Mouse (Mus musculus): ENCODE results near the gene Cep44. TPM values are rescaled to one million over a fixed set of nuclear protein-coding genes. Genes with fewer than 3 reads are reported as not detected.

Gene Cep44
- polyA plus RNA-seq, 1 experiment from 2014 or later, result 23.5 TPM

- H3K27ac ChIP-seq (ENCODE audit: low read length), result no peak overlapping the region
- ATAC-seq, result 0 out of 2 replicates have a peak, but pooled peaks have one; percentile 24
- peaks cover 3% of the 10 kb centered on the region for H3K4me1 ChIP-seq (ENCODE audit: control insufficient read depth, insufficient read depth, low read length)
- WGBS, result 20% methylated on average over 10 of the region's 10 CpGs
- peak overlapping the region; percentile 44; the same call in 1 of the 2 replicates for H3K9ac ChIP-seq (ENCODE audit: low read depth, low read length)
- peak overlapping the region; percentile 94 for H3K4me3 ChIP-seq (ENCODE audit: low read length)
- no peaks in the 10 kb centered on the region for H3K27me3 ChIP-seq (replicated peaks; ENCODE audit: control insufficient read depth, insufficient read depth, low read length)
- H3K36me3 ChIP-seq (ENCODE audit: control insufficient read depth, insufficient read depth, low read length), result no peaks in the 10 kb centered on the region
- H3K9me3 ChIP-seq (ENCODE audit: control insufficient read depth, low read length), result no peaks in the 10 kb centered on the region
- peak overlapping the region; percentile 57 for H3K4me2 ChIP-seq (ENCODE audit: low read depth, low read length)
These were observed 1.2 kb upstream of the Cep44 start for GRCm38 (mm10) chr8:56552045-56552444.

- Histone ChIP-seq H3K27ac (ENCODE audit: low read length) (peak overlapping the region; percentile 90), H3K4me1 (ENCODE audit: control insufficient read depth, insufficient read depth, low read length) (peaks cover 3% of the 10 kb centered on the region), H3K4me3 (ENCODE audit: low read length) (peak overlapping the region; percentile 94), H3K27me3 (replicated peaks; ENCODE audit: control insufficient read depth, insufficient read depth, low read length) (no peaks in the 10 kb centered on the region), H3K4me2 (ENCODE audit: low read depth, low read length) (peak overlapping the region; percentile 57), H3K9me3 (ENCODE audit: control insufficient read depth, low read length) (no peaks in the 10 kb centered on the region), H3K36me3 (ENCODE audit: control insufficient read depth, insufficient read depth, low read length) (no peaks in the 10 kb centered on the region), H3K9ac (ENCODE audit: low read depth, low read length) (peak overlapping the region; percentile 91)
- peak; percentile 96 for ATAC-seq
- WGBS, result under 1% methylated on average over 28 of the region's 28 CpGs
These were observed 560 bp upstream of the Cep44 start for GRCm38 (mm10) chr8:56551361-56551852.

- no peak for ATAC-seq
- no peaks in the 10 kb centered on the region for H3K27me3 ChIP-seq (replicated peaks; ENCODE audit: control insufficient read depth, insufficient read depth, low read length)
- 95% methylated on average over 2 of the region's 2 CpGs for WGBS
- H3K9ac ChIP-seq (ENCODE audit: low read depth, low read length), result no peak overlapping the region
- H3K9me3 ChIP-seq (ENCODE audit: control insufficient read depth, low read length), result no peaks in the 10 kb centered on the region
- H3K4me3 ChIP-seq (ENCODE audit: low read length), result no peak overlapping the region
- H3K36me3 ChIP-seq (ENCODE audit: control insufficient read depth, insufficient read depth, low read length), result no peaks in the 10 kb centered on the region
- H3K4me2 ChIP-seq (ENCODE audit: low read depth, low read length), result no peak overlapping the region
- H3K27ac ChIP-seq (ENCODE audit: low read length), result no peak overlapping the region
- peaks cover 3% of the 10 kb centered on the region for H3K4me1 ChIP-seq (ENCODE audit: control insufficient read depth, insufficient read depth, low read length)
These were observed 3.0 kb downstream of the Cep44 start for GRCm38 (mm10) chr8:56547866-56548265.

- Histone ChIP-seq H3K9me3 (ENCODE audit: control insufficient read depth, low read length) (no peaks in the 10 kb centered on the region), H3K27me3 (replicated peaks; ENCODE audit: control insufficient read depth, insufficient read depth, low read length) (no peaks in the 10 kb centered on the region)
These were observed 10.1 kb downstream of the Cep44 start for GRCm38 (mm10) chr8:56540706-56541105.

GRCm38 (mm10) chr8:56530359-56530758 lies 20.5 kb downstream of the Cep44 start:
- WGBS, result 4% methylated on average over 3 of the region's 3 CpGs
- Histone ChIP-seq H3K9me3 (ENCODE audit: control insufficient read depth, low read length) (no peaks in the 10 kb centered on the region), H3K27me3 (replicated peaks; ENCODE audit: control insufficient read depth, insufficient read depth, low read length) (no peaks in the 10 kb centered on the region), H3K4me1 (ENCODE audit: control insufficient read depth, insufficient read depth, low read length) (no peaks in the 10 kb centered on the region), H3K36me3 (ENCODE audit: control insufficient read depth, insufficient read depth, low read length) (no peaks in the 10 kb centered on the region), H3K4me2 (ENCODE audit: low read depth, low read length) (no peak overlapping the region), H3K9ac (ENCODE audit: low read depth, low read length) (no peak overlapping the region), H3K27ac (ENCODE audit: low read length) (no peak overlapping the region), H3K4me3 (ENCODE audit: low read length) (no peak overlapping the region)
- no peak for ATAC-seq

More at GRCm38 (mm10) chr8:56540706-56541105, 10.1 kb downstream of the Cep44 start:
- H3K36me3 ChIP-seq (ENCODE audit: control insufficient read depth, insufficient read depth, low read length), result 0 out of 2 replicates have a peak, but pooled peaks cover 6% of the 10 kb centered on the region
- no peak for ATAC-seq
- H3K27ac ChIP-seq (ENCODE audit: low read length), result no peak overlapping the region
- H3K4me2 ChIP-seq (ENCODE audit: low read depth, low read length), result no peak overlapping the region
- WGBS, result 83% methylated on average over 7 of the region's 7 CpGs
- no peaks in the 10 kb centered on the region for H3K4me1 ChIP-seq (ENCODE audit: control insufficient read depth, insufficient read depth, low read length)
- H3K9ac ChIP-seq (ENCODE audit: low read depth, low read length), result no peak overlapping the region
- no peak overlapping the region for H3K4me3 ChIP-seq (ENCODE audit: low read length)

- no peak overlapping the region for H3K9ac ChIP-seq (ENCODE audit: low read depth, low read length)
- no peaks in the 10 kb centered on the region for H3K4me1 ChIP-seq (ENCODE audit: control insufficient read depth, insufficient read depth, low read length)
- no peak overlapping the region for H3K4me3 ChIP-seq (ENCODE audit: low read length)
- H3K27me3 ChIP-seq (replicated peaks; ENCODE audit: control insufficient read depth, insufficient read depth, low read length), result no peaks in the 10 kb centered on the region
- no peak for ATAC-seq
- no peak overlapping the region for H3K27ac ChIP-seq (ENCODE audit: low read length)
- WGBS, result 68% methylated on average over 6 of the region's 6 CpGs
- H3K4me2 ChIP-seq (ENCODE audit: low read depth, low read length), result no peak overlapping the region
- H3K9me3 ChIP-seq (ENCODE audit: control insufficient read depth, low read length), result no peaks in the 10 kb centered on the region
- no peaks in the 10 kb centered on the region for H3K36me3 ChIP-seq (ENCODE audit: control insufficient read depth, insufficient read depth, low read length)
These were observed 22.0 kb downstream of the Cep44 start for GRCm38 (mm10) chr8:56528869-56529268.

GRCm38 (mm10) chr8:56521051-56521450 lies 29.8 kb downstream of the Cep44 start:
- Histone ChIP-seq H3K27me3 (replicated peaks; ENCODE audit: control insufficient read depth, insufficient read depth, low read length) (no peaks in the 10 kb centered on the region), H3K9me3 (ENCODE audit: control insufficient read depth, low read length) (no peaks in the 10 kb centered on the region), H3K9ac (ENCODE audit: low read depth, low read length) (no peak overlapping the region), H3K4me2 (ENCODE audit: low read depth, low read length) (no peak overlapping the region), H3K4me3 (ENCODE audit: low read length) (no peak overlapping the region), H3K4me1 (ENCODE audit: control insufficient read depth, insufficient read depth, low read length) (no peaks in the 10 kb centered on the region), H3K27ac (ENCODE audit: low read length) (no peak overlapping the region), H3K36me3 (ENCODE audit: control insufficient read depth, insufficient read depth, low read length) (no peaks in the 10 kb centered on the region)
- WGBS, result 75% methylated on average over 4 of the region's 4 CpGs
- no peak for ATAC-seq

- WGBS, result 85% methylated on average over 2 of the region's 2 CpGs
- no peak for ATAC-seq
These were observed 30.6 kb downstream of the Cep44 start for GRCm38 (mm10) chr8:56520249-56520648.

GRCm38 (mm10) chr8:56518848-56519247 lies 32.0 kb downstream of the Cep44 start:
- H3K9ac ChIP-seq (ENCODE audit: low read depth, low read length), result no peak overlapping the region

More at GRCm38 (mm10) chr8:56520249-56520648, 30.6 kb downstream of the Cep44 start:
- no peak overlapping the region for H3K9ac ChIP-seq (ENCODE audit: low read depth, low read length)
- H3K9me3 ChIP-seq (ENCODE audit: control insufficient read depth, low read length), result no peaks in the 10 kb centered on the region
- H3K27ac ChIP-seq (ENCODE audit: low read length), result no peak overlapping the region
- H3K4me2 ChIP-seq (ENCODE audit: low read depth, low read length), result no peak overlapping the region
- no peak overlapping the region for H3K4me3 ChIP-seq (ENCODE audit: low read length)
- H3K27me3 ChIP-seq (replicated peaks; ENCODE audit: control insufficient read depth, insufficient read depth, low read length), result no peaks in the 10 kb centered on the region
- no peaks in the 10 kb centered on the region for H3K4me1 ChIP-seq (ENCODE audit: control insufficient read depth, insufficient read depth, low read length)
- H3K36me3 ChIP-seq (ENCODE audit: control insufficient read depth, insufficient read depth, low read length), result no peaks in the 10 kb centered on the region

GRCm38 (mm10) chr8:56508952-56509479 lies 41.8 kb downstream of the Cep44 start:
- Histone ChIP-seq H3K4me3 (ENCODE audit: low read length) (no peak overlapping the region), H3K9me3 (ENCODE audit: control insufficient read depth, low read length) (no peaks in the 10 kb centered on the region), H3K36me3 (ENCODE audit: control insufficient read depth, insufficient read depth, low read length) (no peaks in the 10 kb centered on the region), H3K4me2 (ENCODE audit: low read depth, low read length) (no peak overlapping the region), H3K4me1 (ENCODE audit: control insufficient read depth, insufficient read depth, low read length) (no peaks in the 10 kb centered on the region), H3K9ac (ENCODE audit: low read depth, low read length) (no peak overlapping the region), H3K27ac (ENCODE audit: low read length) (no peak overlapping the region), H3K27me3 (replicated peaks; ENCODE audit: control insufficient read depth, insufficient read depth, low read length) (no peaks in the 10 kb centered on the region)
- WGBS, result 73% methylated on average over 4 of the region's 4 CpGs
- ATAC-seq, result no peak

More at GRCm38 (mm10) chr8:56518848-56519247, 32.0 kb downstream of the Cep44 start:
- ATAC-seq, result 0 out of 2 replicates have a peak, but pooled peaks have one; percentile 53
- Histone ChIP-seq H3K4me3 (ENCODE audit: low read length) (no peak overlapping the region), H3K9me3 (ENCODE audit: control insufficient read depth, low read length) (no peaks in the 10 kb centered on the region), H3K4me1 (ENCODE audit: control insufficient read depth, insufficient read depth, low read length) (no peaks in the 10 kb centered on the region), H3K36me3 (ENCODE audit: control insufficient read depth, insufficient read depth, low read length) (no peaks in the 10 kb centered on the region), H3K4me2 (ENCODE audit: low read depth, low read length) (no peak overlapping the region), H3K27ac (ENCODE audit: low read length) (no peak overlapping the region), H3K27me3 (replicated peaks; ENCODE audit: control insufficient read depth, insufficient read depth, low read length) (no peaks in the 10 kb centered on the region)
- 62% methylated on average over 6 of the region's 6 CpGs for WGBS

Measured in intestine, embryonic 16.5 days (tissue).